Mouse (Mus musculus) heart, embryonic 13.5 days (tissue): Measurements from ENCODE around the gene Mat2b. TPM values are rescaled to one million over a fixed set of nuclear protein-coding genes. Genes with fewer than 3 reads are reported as not detected.
A peak's percentile ranks its signal among the peaks of the same experiment; 100 is the strongest.
"Not testable (repeated sequence)": the region's sequence is repeated elsewhere in the genome, so short reads cannot be mapped to it uniquely, and the experiment has no call there.

Experiments
- ATAC-seq: fragments of 200-750 bp; cut with Nextera tagmentation; 2 replicates; pipeline ENCODE4 v1.8.0; 2017; ENCODE audit warnings: moderate TSS enrichment; ENCODE audit not compliant: insufficient number of reproducible peaks, low FRiP score, low TSS enrichment; ENCODE audit errors: extremely low read depth
- H3K27ac ChIP-seq: fragments of 300-500 bp; sonication (generic); replicated peaks from 2 replicates; pipeline ENCODE4 v1.5.1; 2015; ENCODE audit warnings: moderate library complexity, mild to moderate bottlenecking, inconsistent platforms
- H3K27me3 ChIP-seq: fragments of 300-500 bp; sonication (generic); replicated peaks from 2 replicates; pipeline ENCODE4 v1.6.1; 2015; ENCODE audit warnings: mild to moderate bottlenecking, inconsistent platforms
- H3K36me3 ChIP-seq: fragments of 300-500 bp; sonication (generic); 2 replicates; pipeline ENCODE4 v1.6.1; 2015; ENCODE audit warnings: mild to moderate bottlenecking, inconsistent platforms
- H3K4me1 ChIP-seq: fragments of 300-500 bp; sonication (generic); 2 replicates; pipeline ENCODE4 v1.6.1; 2015; ENCODE audit warnings: inconsistent platforms
- H3K4me2 ChIP-seq: fragments of 300-500 bp; sonication (generic); 2 replicates; pipeline ENCODE4 v1.6.1; 2015; ENCODE audit warnings: inconsistent platforms, mild to moderate bottlenecking, moderate library complexity
- H3K4me3 ChIP-seq: fragments of 300-500 bp; sonication (generic); 2 replicates; pipeline ENCODE4 v1.5.1; 2015; ENCODE audit warnings: moderate library complexity, mild to moderate bottlenecking, inconsistent platforms
- H3K9ac ChIP-seq: fragments of 300-500 bp; sonication (generic); 2 replicates; pipeline ENCODE4 v1.6.1; 2015; ENCODE audit warnings: inconsistent platforms, mild to moderate bottlenecking, moderate library complexity
- H3K9me3 ChIP-seq: fragments of 300-500 bp; sonication (generic); 2 replicates; pipeline ENCODE4 v1.6.1; 2016; ENCODE audit warnings: inconsistent platforms
- WGBS: fragments of 180-500 bp; shearing (Covaris S2); methylation state at CpG from one replicate; pipeline ENCODE4 v1.1.7; 2015; ENCODE audit warnings: mixed read lengths; 5-methylcytosine and 5-hydroxymethylcytosine counted together
- polyA plus RNA-seq: library from polyadenylated mRNA; unstranded; fragments of >200 nt; fragmentation: Nextera tagmentation; extraction: Ambion mirVana; gene quantifications from 2 replicates; pipeline ENCODE4 v1.2.1, GENCODE M21; 2015

Gene Mat2b
- 106 and 114 TPM in 2 replicates for polyA plus RNA-seq

GRCm38 (mm10) chr11:40695103-40695502 is at the start of gene Mat2b:
TSS of gene Mat2b (minus strand) at chr11:40695203.
- H3K27ac ChIP-seq, result peak within 1 kb of the TSS; percentile 98
- no peaks in the 10 kb centered on the region for H3K9me3 ChIP-seq
- peaks cover 7% of the 10 kb centered on the region for H3K36me3 ChIP-seq
- H3K4me3 ChIP-seq, result peak within 1 kb of the TSS; percentile 96
- peak within 1 kb of the TSS; percentile 90 for H3K9ac ChIP-seq
- peak within 1 kb of the TSS; percentile 98 for H3K4me2 ChIP-seq
- no peak for ATAC-seq
- WGBS, result 88% methylated on average over 9 of the region's 9 CpGs
- H3K27me3 ChIP-seq, result no peaks in the 10 kb centered on the region
- peaks cover 17% of the 10 kb centered on the region for H3K4me1 ChIP-seq

- ATAC-seq, result no peak
- 84% methylated on average over 3 of the region's 3 CpGs for WGBS
- Histone ChIP-seq H3K27me3 (no peaks in the 10 kb centered on the region), H3K9me3 (no peaks in the 10 kb centered on the region), H3K36me3 (peaks cover 40% of the 10 kb centered on the region), H3K4me2 (no peak overlapping the region), H3K27ac (no peak overlapping the region), H3K4me3 (no peak overlapping the region), H3K4me1 (no peaks in the 10 kb centered on the region), H3K9ac (no peak overlapping the region)
Measured at GRCm38 (mm10) chr11:40744348-40744747, 49.3 kb upstream of the Mat2b start.

DNA sequence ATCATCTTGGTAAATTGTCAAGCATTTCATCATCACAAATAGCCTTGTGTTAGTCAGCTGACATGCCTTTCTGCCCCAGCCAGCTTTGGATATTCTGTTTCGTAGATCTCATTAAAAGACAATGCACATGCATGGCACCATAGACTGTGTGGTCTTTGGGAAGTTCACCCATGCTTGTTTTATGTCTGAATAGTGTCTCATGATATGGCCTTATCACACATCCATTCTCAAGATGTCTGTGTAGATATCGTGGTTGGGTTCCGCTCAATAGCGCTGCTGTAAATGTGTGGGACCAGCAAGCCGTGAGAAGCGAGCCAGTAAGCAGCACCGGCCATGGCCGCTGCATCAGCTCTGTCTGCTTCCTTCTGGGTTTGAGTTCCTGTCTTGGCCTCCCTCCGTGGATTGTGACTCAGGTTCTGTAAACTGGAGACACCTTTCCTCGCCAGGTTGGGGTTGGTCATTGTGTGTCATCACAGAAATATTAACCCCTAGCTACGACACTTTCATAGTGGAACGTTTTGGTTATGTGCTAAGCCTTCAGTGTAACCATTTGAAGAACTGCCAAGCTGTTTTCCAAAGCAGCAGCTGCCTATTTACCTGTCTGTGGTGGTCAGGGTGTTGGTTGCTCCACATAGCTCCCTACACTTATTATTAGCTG is 46.7 kb upstream of the Mat2b start:
- no peak overlapping the region for H3K4me2 ChIP-seq
- H3K27ac ChIP-seq, result no peak overlapping the region
- H3K36me3 ChIP-seq, result peaks cover 50% of the 10 kb centered on the region
- no peak overlapping the region for H3K9ac ChIP-seq
- no peaks in the 10 kb centered on the region for H3K4me1 ChIP-seq
- no peaks in the 10 kb centered on the region for H3K27me3 ChIP-seq
- no peaks in the 10 kb centered on the region for H3K9me3 ChIP-seq
- 86% methylated on average over 12 of the region's 12 CpGs for WGBS
- no peak overlapping the region for H3K4me3 ChIP-seq
- ATAC-seq, result no peak

GRCm38 (mm10) chr11:40737369-40737768 is 42.4 kb upstream of the Mat2b start:
- ATAC-seq, result no peak
- H3K4me1 ChIP-seq, result peaks cover 21% of the 10 kb centered on the region
- 89% methylated on average over 3 of the region's 3 CpGs for WGBS
- no peak overlapping the region for H3K27ac ChIP-seq
- peaks cover 60% of the 10 kb centered on the region for H3K36me3 ChIP-seq
- no peak overlapping the region for H3K9ac ChIP-seq
- H3K27me3 ChIP-seq, result no peaks in the 10 kb centered on the region
- no peaks in the 10 kb centered on the region for H3K9me3 ChIP-seq
- no peak overlapping the region for H3K4me2 ChIP-seq
- no peak overlapping the region for H3K4me3 ChIP-seq

DNA sequence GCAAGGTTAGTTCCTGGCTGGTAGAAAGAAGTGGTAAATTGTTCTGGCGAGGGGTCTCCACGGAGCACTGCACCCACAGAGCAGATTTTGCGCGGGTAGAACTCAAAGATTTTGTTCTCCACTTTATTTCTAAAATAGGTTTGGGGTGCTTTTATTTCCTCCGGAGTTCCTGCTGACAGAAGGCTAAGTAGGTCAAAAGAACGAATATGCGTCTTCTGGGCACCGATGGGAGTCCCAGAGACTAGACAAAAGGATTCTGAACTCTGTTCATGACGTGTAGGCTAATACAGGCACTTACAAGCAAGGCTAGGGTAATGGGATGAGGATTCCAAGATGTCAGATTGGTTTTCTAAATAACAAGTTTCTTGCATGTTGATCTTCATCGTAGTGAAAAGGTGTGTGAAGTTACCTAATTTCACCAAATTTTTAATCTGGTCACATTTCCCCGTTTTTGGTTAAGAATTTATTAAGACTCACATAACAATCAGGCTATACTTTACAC is 39.3 kb upstream of the Mat2b start:
- peak overlapping the region; percentile 85 for H3K27ac ChIP-seq
- peaks cover 39% of the 10 kb centered on the region for H3K4me1 ChIP-seq
- WGBS, result 4% methylated on average over 11 of the region's 11 CpGs
- peak overlapping the region; percentile 96 for H3K9ac ChIP-seq
- peak overlapping the region; percentile 87 for H3K4me2 ChIP-seq
- H3K9me3 ChIP-seq, result no peaks in the 10 kb centered on the region
- H3K36me3 ChIP-seq, result peaks cover 41% of the 10 kb centered on the region
- H3K4me3 ChIP-seq, result peak overlapping the region; percentile 88
- H3K27me3 ChIP-seq, result no peaks in the 10 kb centered on the region
- ATAC-seq, result no peak

- H3K27ac ChIP-seq, result peak within 1 kb of the TSS; percentile 85
- peak within 1 kb of the TSS; percentile 96 for H3K9ac ChIP-seq
- peak within 1 kb of the TSS; percentile 89 for H3K4me2 ChIP-seq
- ATAC-seq, result peak; percentile 99
- peak within 1 kb of the TSS; percentile 88 for H3K4me3 ChIP-seq
- H3K36me3 ChIP-seq, result peaks cover 41% of the 10 kb centered on the region
- H3K27me3 ChIP-seq, result no peaks in the 10 kb centered on the region
- peaks cover 39% of the 10 kb centered on the region for H3K4me1 ChIP-seq
- no peaks in the 10 kb centered on the region for H3K9me3 ChIP-seq
- under 1% methylated on average over 52 of the region's 52 CpGs for WGBS
Measured at GRCm38 (mm10) chr11:40733339-40734174, 38.6 kb upstream of the Mat2b start, which contains the start of the genes Hmmr and Nudcd2. TSS of gene Hmmr (minus strand) at chr11:40733422. TSS of gene Nudcd2 (plus strand) at chr11:40733667.

DNA sequence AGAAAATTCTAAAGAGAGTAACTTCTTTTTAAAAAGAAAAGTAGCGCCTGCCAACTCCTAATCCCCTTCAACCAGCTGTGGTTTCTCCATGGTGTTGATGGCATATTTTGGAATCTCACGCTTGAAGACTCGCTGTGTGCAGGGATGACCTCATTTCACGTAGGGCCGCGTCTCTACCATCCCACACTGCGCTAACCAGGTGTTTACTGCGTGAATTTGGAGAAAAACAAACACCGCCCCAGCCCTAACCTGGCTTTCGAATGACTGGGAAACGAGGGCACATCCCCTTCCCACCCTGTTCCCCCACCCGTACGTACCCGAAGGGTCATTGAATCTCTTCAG is 38.0 kb upstream of the Mat2b start:
- WGBS, result under 1% methylated on average over 14 of the region's 14 CpGs
- no peak for ATAC-seq
- H3K4me3 ChIP-seq, result peak overlapping the region; percentile 88

GRCm38 (mm10) chr11:40718324-40718723 is 23.3 kb upstream of the Mat2b start:
- no peak overlapping the region for H3K4me2 ChIP-seq
- no peak overlapping the region for H3K9ac ChIP-seq
- ATAC-seq, result no peak
- no peak overlapping the region for H3K4me3 ChIP-seq
- H3K4me1 ChIP-seq, result no peaks in the 10 kb centered on the region
- peaks cover 95% of the 10 kb centered on the region for H3K36me3 ChIP-seq
- no peaks in the 10 kb centered on the region for H3K9me3 ChIP-seq
- H3K27ac ChIP-seq, result no peak overlapping the region
- H3K27me3 ChIP-seq, result no peaks in the 10 kb centered on the region

More for the DNA sequence above, 38.0 kb upstream of the Mat2b start:
- peak overlapping the region; percentile 89 for H3K4me2 ChIP-seq
- H3K4me1 ChIP-seq, result peaks cover 39% of the 10 kb centered on the region
- H3K27ac ChIP-seq, result peak overlapping the region; percentile 41
- peak overlapping the region; percentile 83 for H3K9ac ChIP-seq
- H3K36me3 ChIP-seq, result peaks cover 41% of the 10 kb centered on the region
- H3K9me3 ChIP-seq, result no peaks in the 10 kb centered on the region
- no peaks in the 10 kb centered on the region for H3K27me3 ChIP-seq

GRCm38 (mm10) chr11:40715524-40715923 is 20.5 kb upstream of the Mat2b start:
- peaks cover 95% of the 10 kb centered on the region for H3K36me3 ChIP-seq
- no peaks in the 10 kb centered on the region for H3K9me3 ChIP-seq
- no peak overlapping the region for H3K4me2 ChIP-seq
- ATAC-seq, result no peak
- H3K27ac ChIP-seq, result no peak overlapping the region
- H3K27me3 ChIP-seq, result no peaks in the 10 kb centered on the region
- no peaks in the 10 kb centered on the region for H3K4me1 ChIP-seq
- 92% methylated on average over 5 of the region's 5 CpGs for WGBS
- H3K4me3 ChIP-seq, result no peak overlapping the region
- no peak overlapping the region for H3K9ac ChIP-seq

DNA sequence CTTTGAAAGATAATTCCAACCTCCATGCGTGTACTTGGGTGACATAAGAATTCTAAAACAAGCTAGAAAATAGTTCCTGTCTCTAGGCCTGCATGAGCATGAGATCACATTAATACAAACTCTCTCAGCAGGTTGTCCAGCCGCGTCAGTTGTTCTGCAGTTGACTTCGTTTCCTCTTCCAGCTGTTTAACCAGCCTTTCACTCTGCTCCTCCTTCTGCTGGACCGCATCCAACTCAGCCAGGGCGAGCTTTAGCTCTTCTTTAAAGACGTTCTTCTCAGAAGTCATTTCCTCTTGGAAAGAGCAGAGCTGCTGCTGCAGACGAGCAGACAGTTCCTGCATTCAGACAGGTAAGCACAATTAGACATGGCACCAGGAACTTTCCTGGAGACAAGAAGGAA is 18.9 kb upstream of the Mat2b start:
- Histone ChIP-seq H3K9me3 (no peaks in the 10 kb centered on the region), H3K9ac (no peak overlapping the region), H3K4me1 (no peaks in the 10 kb centered on the region), H3K27ac (no peak overlapping the region), H3K4me2 (no peak overlapping the region), H3K4me3 (no peak overlapping the region), H3K27me3 (no peaks in the 10 kb centered on the region), H3K36me3 (peaks cover 96% of the 10 kb centered on the region)
- 76% methylated on average over 8 of the region's 8 CpGs for WGBS
- no peak for ATAC-seq

DNA sequence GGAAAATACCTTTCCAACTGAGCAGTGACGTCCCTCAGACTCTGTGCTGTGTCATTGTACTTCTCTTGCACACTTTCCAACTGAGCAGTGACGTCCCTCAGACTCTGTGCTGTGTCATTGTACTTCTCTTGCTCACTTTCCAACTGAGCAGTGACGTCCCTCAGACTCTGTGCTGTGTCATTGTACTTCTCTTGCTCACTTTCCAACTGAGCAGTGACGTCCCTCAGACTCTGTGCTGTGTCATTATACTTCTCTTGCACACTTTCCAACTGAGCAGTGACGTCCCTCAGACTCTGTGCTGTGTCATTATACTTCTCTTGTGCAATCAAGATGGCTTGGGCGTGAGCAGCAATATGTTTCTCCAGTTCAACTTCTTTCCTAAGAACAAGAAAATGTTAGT is 14.9 kb upstream of the Mat2b start:
- H3K27ac ChIP-seq, H3K4me3 ChIP-seq, H3K27me3 ChIP-seq, H3K4me2 ChIP-seq, H3K4me1 ChIP-seq, H3K9ac ChIP-seq, H3K9me3 ChIP-seq, ATAC-seq: not testable (repeated sequence)
- 86% methylated on average over 6 of the region's 6 CpGs for WGBS
- peaks cover 95% of the 10 kb centered on the region for H3K36me3 ChIP-seq
